Mouse (Mus musculus) E14TG2a.4 (cell line): Measurements from ENCODE around the gene Casp2.

Source experiments
- CTCF ChIP-seq: conservative IDR thresholded peaks from 2 replicates; pipeline ENCODE4 v1.5.1; 2014; ENCODE audit warnings: low read length
- NANOG ChIP-seq: IDR thresholded peaks from 2 replicates; pipeline ENCODE4 v1.6.1; 2014; ENCODE audit warnings: borderline replicate concordance, low read length, mixed read lengths
- POU5F1 ChIP-seq: IDR thresholded peaks from 2 replicates; pipeline ENCODE4 v1.6.1; 2014; ENCODE audit warnings: low read length, borderline replicate concordance

DNA sequence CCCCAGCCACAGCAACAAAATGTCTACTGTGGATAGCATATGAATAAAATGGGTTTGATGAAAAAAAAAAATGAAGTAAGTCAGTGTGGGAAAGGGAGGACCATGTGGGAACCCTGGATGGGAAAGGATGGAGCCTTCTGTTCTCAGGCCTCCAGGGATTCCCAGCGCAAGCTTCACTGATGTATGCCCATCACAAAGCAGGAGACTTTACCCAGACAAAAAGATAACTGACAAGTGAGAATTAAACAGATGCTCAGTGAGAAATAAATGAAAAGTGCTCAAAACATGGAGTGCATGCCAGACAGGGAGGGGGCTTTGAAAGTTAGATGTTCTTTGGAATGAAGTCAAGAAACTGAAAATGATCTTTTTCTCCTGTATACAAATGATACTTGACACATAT is 16.8 kb upstream of the Casp2 start:
- TF ChIP-seq CTCF (no peak), NANOG (no peak), POU5F1 (no peak)
